Mouse (Mus musculus) thymus, adult 18-20 months (tissue): ENCODE results near the gene Fgfr2.
"Not testable (repeated sequence)": the region's sequence is repeated elsewhere in the genome, so short reads cannot be mapped to it uniquely, and the experiment has no call there.

Experiments used
- DNase-seq, 2 experiments: peaks; one replicate each; pipeline ENCODE4 v3.0.0; 2022; ENCODE audit warnings: mixed read lengths in 2 of 2

Gene Fgfr2

DNA sequence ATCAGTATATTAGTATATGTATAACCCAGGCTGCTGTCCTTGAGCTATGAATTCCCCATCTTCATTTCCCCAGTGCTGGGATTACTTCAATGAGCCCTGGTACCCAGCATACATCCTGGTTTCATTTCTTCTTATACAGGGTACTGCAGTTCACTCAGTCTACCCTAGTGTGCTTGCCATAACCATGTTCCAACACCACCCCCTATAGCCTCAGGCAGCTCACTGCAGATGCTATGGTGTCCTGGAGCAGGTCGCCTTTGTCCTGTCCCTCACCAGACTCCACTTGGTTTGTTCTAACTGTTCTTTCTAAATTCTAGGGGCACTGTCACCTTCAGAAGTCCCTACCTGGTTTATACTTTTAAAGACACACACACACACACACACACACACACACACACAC, 2080.5 kb downstream of the Fgfr2 start:
- no peak for DNase-seq

GRCm38 (mm10) chr7:131040760-131041159, 2082.4 kb downstream of the Fgfr2 start:
- not testable (repeated sequence) for DNase-seq

- DNase-seq, result no peak
These were observed 2086.1 kb downstream of the Fgfr2 start for GRCm38 (mm10) chr7:131037083-131037482.

- DNase-seq, result no peak
These were observed 2086.8 kb downstream of the Fgfr2 start for GRCm38 (mm10) chr7:131036396-131036795.

DNA sequence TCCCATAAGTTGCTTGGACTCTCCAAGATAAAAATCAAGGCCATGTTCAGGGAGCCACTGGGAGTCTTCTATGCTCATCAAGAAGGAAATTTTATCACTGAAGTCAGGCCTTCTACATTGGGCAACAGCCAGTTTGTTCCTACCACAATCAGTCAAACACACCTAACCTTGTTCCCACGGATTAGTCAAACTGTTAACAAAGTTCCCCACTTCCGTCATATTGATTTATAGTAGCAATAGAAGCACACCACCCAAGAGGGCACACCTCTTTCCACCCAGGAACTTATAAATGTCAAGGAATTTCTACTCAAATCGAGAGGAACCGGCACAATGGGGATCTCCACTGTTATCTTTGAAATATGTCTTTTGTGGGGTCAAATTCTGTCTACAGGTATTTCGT, 2091.4 kb downstream of the Fgfr2 start, which contains the start of gene Dmbt1:
TSS of gene Dmbt1 (plus strand) at position 299 of the 400 bp plus-strand sequence.
- DNase-seq, result no peak

- DNase-seq, result no peak
These were observed 2095.6 kb downstream of the Fgfr2 start for GRCm38 (mm10) chr7:131027557-131027956.

- DNase-seq, result no peak
These were observed 2098.3 kb downstream of the Fgfr2 start for GRCm38 (mm10) chr7:131024807-131025206.

DNA sequence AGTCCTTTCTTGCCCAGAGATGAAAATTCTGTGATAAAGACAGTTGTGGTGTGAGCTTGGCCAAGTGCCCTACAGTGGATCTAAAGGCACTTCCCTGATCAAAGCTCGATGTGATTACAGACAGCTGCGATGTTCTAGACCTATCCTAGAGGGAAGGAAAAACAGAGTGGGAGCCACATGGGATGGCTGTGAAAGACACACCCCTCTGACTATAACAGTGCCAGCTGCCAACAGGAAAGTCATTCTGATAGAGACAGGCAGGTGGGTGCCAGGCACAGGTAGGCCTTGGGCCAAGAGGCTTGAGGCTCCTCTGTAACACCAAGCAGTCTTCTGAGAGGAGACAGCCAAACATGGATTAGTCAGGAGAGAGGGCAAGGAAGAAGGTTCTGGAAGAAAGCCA, 2104.0 kb downstream of the Fgfr2 start:
- no peak for DNase-seq

GRCm38 (mm10) chr7:131011901-131012300, 2111.2 kb downstream of the Fgfr2 start:
- no peak for DNase-seq

DNA sequence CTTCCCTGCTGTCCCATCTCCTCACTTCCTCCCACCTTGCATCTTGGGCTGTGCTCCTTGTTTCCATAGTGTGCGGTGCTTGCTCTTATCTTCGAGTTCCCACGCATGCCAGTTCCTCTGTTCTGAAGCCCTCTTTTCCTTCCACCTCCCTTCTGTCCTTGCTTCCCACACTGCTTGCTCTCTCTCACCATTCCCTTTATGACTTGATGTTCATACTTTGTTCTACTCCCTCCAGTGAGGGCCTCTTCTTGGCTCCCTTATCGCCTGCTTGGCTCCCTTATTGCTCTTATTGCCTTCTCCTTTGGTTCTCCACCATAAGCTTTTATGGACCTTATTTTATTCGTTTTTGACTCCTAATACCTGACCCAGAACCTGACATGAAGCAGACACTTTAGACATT, 2114.0 kb downstream of the Fgfr2 start:
- no peak for DNase-seq

DNA sequence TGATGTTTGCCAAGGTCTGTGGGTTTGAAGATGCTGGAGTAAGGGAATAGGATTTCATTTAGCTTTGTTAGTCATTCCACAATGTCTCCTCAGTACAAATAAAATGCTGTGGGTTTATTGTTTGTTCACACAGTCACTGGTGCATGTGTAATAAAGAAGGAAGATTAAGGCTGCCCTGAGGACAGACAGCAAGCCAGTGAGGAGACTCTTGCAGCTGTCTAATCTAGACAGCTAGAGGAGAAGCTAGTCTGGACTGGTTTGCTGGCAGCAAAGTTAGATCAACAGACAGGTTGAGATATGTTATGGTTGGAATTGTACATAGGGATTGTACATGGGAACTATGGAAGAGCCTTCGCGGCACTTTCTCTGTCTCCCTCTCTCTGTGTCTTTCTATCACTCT, 2115.9 kb downstream of the Fgfr2 start:
- DNase-seq, result no peak

DNA sequence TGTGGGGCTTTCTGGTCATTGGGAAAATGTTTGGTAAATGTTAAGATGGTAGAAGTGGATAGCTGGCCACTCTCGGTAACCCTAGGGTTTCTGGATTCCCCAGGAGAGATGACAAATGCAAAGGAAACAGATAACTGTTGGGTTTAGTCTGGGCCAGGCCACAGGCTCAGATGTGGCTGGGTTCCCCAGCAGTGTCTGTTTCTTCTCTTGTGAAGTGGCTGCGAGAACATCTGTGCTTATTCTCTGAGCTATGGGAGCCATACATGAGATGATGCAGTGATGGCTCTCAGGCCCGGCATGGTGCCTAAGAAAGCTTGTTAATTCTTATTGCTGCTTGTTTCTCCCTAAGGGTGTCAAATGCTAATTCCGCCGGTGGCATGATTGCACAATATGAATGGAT, 2119.1 kb downstream of the Fgfr2 start:
- peak in 1 of 2 experiments; percentile 52 for DNase-seq

DNA sequence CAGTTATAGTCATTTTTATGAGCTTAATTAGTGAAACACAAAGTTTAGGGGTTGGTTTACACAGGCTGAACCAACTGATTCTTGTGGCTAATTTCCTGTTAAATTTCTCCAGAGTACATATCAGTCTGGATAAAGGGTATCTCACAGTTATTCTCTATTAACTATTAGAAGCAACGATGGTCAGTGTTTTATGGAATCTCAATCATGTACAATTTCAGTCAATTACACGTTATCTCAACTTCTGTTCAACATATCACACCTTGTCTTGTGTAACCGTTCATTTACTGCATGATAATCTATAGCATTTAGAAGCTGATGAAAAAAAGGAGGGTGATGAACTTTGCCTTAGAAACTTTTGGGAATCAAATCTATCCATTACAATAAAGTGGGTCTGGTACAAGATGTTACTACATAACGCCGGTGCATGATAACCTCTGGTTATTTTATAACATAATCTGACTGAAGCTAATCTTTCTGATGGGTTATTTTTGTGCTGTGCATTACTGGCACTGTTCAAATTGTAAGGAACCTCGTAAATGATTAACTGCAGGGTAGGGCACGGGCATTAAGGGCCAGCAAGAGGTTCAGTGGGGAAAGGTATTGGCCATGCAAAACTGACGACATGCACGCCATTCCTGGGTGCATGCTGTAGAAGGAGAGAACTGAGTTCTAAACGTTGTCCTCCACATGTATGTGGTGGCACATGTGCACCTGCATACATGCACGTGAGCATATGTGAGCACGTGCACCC, 2121.0 kb downstream of the Fgfr2 start:
- DNase-seq, result no peak

- DNase-seq, result no peak
These were observed 2129.2 kb downstream of the Fgfr2 start for GRCm38 (mm10) chr7:130993907-130994306.

- no peak for DNase-seq
These were observed 2131.9 kb downstream of the Fgfr2 start for GRCm38 (mm10) chr7:130991174-130991789.

GRCm38 (mm10) chr7:130989371-130989770, 2133.8 kb downstream of the Fgfr2 start:
- no peak for DNase-seq

GRCm38 (mm10) chr7:130988146-130988545, 2135.0 kb downstream of the Fgfr2 start:
- no peak for DNase-seq

- no peak for DNase-seq
These were observed 2137.4 kb downstream of the Fgfr2 start for GRCm38 (mm10) chr7:130985716-130986115.

DNA sequence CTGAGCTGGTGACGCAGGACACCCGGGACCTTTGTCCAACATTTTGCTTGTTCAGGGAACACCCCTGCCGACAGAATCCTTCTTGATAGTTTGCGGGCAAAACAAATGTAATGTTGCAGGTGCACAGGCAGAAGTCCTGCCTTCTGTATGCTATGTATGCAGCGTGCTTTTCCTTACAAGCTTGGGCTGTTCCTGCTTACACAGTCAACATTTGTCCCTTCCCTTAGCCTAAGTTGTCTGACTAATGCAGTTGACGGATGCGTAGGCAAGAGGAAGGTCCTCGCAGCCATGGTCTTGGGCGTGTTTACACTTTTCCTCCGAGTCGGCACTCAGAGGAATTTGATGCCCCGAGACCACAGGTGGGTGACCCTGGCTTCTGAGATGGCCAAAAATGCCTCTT, 2138.0 kb downstream of the Fgfr2 start:
- no peak for DNase-seq

- DNase-seq, result no peak
These were observed 2138.9 kb downstream of the Fgfr2 start for GRCm38 (mm10) chr7:130984294-130984693.

- no peak for DNase-seq
These were observed 2140.3 kb downstream of the Fgfr2 start for GRCm38 (mm10) chr7:130982881-130983280.

DNA sequence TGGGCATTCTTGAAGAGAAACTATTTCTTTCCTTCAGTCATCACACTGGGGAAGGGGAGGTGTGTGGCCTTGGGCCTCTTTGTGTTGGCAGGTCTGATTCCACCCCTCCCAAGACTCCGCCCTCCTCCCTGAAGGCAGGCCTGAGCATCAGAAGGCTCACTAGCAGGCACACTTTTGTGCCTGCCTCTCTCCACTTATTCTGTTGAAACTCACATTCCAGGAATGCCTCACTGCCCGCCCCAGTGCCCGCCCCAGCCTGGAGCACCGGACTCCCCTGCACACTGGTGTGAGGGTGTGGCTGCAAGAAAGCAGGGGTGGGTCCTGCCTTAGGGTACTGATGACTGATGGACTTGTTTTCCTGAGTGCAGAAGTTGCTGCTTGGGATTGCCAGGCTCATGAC, 2140.8 kb downstream of the Fgfr2 start:
- peak in 1 of 2 experiments; percentile 14 for DNase-seq

DNA sequence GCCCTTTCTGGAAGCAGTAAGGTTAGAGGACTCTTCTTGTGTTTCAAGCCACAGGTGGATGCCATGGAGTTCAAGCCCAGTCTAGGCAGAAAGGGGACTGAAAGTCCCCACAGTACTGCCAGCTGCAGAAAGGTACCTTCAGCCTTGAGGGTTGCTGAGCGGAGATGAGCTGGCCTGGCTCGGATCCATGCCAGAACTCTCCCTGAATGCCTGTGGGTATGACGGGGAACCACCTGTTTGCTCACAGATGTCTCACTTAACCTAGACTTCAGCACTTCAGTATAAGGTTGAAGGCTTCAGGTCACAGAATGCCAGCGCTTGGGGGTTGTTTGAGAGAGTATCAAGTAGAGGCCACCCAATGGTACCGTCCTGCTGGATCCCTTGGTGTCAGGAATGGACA, 2143.0 kb downstream of the Fgfr2 start:
- DNase-seq, result no peak

- DNase-seq, result no peak
These were observed 2144.6 kb downstream of the Fgfr2 start for GRCm38 (mm10) chr7:130978545-130978944.
